Mouse (Mus musculus): ENCODE measurements at regions not wholly inside any gene's neighbourhood (a gene's known extent, or its start where the extent isn't known, plus 50 kb on each side); places are given as distances from the start of the nearest gene placed in this dataset.

DNA sequence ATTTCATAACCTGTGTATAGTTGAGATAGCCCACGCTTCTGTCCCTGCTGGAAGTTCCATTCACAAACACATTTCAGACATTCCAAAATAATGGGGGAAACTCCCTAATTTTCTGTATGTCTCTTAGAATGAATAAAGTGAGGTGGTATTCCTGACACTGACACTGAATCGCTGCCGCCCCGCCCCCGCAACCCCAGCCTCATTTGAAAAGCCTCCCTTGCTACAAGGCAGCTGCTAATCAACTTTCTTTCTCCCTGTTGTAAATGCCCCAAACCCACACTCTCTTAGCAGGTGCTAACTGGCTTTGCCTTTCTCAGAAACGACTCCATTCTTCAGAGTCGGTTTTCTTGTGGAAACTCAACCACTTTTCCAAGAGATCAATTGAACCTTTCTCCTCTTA, 66.4 kb upstream of the Zfp280d start:
- WGBS, result 60% methylated on average over 7 of the region's 7 CpGs
- no peak for ATAC-seq
- no peak overlapping the region for H3K9ac ChIP-seq (replicated peaks; ENCODE audit: low read length)

DNA sequence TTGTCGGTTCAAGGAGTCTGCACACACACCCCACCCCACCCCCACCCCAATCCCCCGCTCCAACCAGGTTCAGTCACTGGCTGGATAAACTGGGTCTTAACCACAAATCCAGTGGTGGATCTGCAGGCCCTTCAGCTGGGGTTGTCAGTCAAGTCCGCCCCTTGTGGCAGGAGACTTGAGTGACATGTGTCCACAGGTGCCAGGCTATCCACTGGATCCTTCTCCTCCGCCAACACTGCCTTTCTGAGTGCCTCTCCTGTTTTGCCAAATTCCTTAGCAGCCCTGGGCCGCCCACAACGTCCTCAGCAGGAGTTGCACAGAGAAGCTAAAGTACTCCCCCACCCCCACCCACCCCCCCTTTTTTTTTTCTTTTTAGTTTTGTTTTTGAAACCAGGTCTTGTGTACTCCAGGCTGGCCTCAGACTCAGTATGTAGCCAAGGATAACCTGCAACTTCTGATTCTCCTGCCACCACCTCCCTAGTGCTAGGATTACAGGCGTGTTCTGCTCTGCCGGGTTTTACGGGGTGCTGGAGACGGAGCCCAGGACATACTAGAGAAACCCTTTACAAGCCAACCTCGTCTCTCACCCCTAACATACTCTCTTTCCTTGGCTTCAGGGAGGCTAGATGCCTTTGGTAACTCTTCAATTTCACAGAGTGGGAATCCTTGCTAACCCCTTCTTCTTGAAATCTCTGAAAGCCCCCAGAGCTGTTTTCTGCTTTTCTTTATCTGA, 57.2 kb upstream of the Zfp280d start:
- no peak for ATAC-seq
- no peak overlapping the region for H3K4me2 ChIP-seq (ENCODE audit: low read depth, low read length)
- WGBS, result 68% methylated on average over 11 of the region's 11 CpGs
- H3K9me3 ChIP-seq (ENCODE audit: low read length), result no peaks in the 10 kb centered on the region; the same call in 1 of the 2 replicates
- no peak overlapping the region for H3K27ac ChIP-seq
- no peak overlapping the region for H3K9ac ChIP-seq (replicated peaks; ENCODE audit: low read length)
- H3K4me3 ChIP-seq (ENCODE audit: low read length), result no peak overlapping the region
- H3K4me1 ChIP-seq (ENCODE audit: insufficient read depth, low read length), result no peaks in the 10 kb centered on the region
- no peak for TF ChIP-seq CTCF (IDR thresholded peaks at IDR 0.05; ENCODE audit: low read depth)
- H3K27me3 ChIP-seq (ENCODE audit: insufficient read depth, low read length), result no peaks in the 10 kb centered on the region
- H3K36me3 ChIP-seq (ENCODE audit: insufficient read depth, low read length), result no peaks in the 10 kb centered on the region
- DNase-seq (ENCODE audit: low spot score), result no peak

More for the DNA sequence above, 66.4 kb upstream of the Zfp280d start:
- H3K27me3 ChIP-seq (ENCODE audit: insufficient read depth, low read length), result no peaks in the 10 kb centered on the region
- no peak for DNase-seq (ENCODE audit: low spot score)
- no peaks in the 10 kb centered on the region for H3K4me1 ChIP-seq (ENCODE audit: insufficient read depth, low read length)
- no peak overlapping the region for H3K4me2 ChIP-seq (ENCODE audit: low read depth, low read length)
- H3K36me3 ChIP-seq (ENCODE audit: insufficient read depth, low read length), result no peaks in the 10 kb centered on the region
- H3K4me3 ChIP-seq (ENCODE audit: low read length), result no peak overlapping the region
- H3K9me3 ChIP-seq (ENCODE audit: low read length), result no peaks in the 10 kb centered on the region; the same call in 1 of the 2 replicates
- no peak for TF ChIP-seq CTCF (IDR thresholded peaks at IDR 0.05; ENCODE audit: low read depth)
- no peak overlapping the region for H3K27ac ChIP-seq

DNA sequence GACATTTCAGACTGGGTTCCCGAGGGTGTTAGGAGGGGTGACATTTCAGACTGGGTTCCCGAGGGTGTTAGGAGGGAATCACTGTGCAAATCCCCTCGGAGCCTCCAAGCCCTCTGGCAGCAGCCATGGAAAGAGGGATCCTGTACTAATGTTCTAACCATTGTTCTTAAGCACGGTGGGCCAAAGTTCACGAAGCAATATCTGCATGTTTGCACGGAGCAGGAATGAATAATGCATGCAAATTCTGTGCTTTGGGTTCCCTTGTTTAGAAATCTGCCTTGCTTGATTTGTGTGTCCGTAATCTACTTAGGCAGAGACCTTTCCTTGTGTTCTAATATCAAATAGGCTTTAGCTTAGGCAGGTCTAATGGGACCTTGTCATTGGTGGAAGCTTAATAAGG, 55.9 kb upstream of the Zfp280d start:
- ATAC-seq, result no peak
- no peak for TF ChIP-seq CTCF (IDR thresholded peaks at IDR 0.05; ENCODE audit: low read depth)

GRCm38 (mm10) chr9:72219892-72220291, 54.8 kb upstream of the Zfp280d start:
- no peak overlapping the region for H3K4me3 ChIP-seq (ENCODE audit: low read length)
- H3K9me3 ChIP-seq (ENCODE audit: low read length), result no peaks in the 10 kb centered on the region
- H3K27me3 ChIP-seq (ENCODE audit: insufficient read depth, low read length), result no peaks in the 10 kb centered on the region
- DNase-seq (ENCODE audit: low spot score) (no peak), ATAC-seq (no peak)
- H3K4me2 ChIP-seq (ENCODE audit: low read depth, low read length), result no peak overlapping the region
- TF ChIP-seq CTCF (IDR thresholded peaks at IDR 0.05; ENCODE audit: low read depth), result no peak
- no peak overlapping the region for H3K27ac ChIP-seq
- no peaks in the 10 kb centered on the region for H3K36me3 ChIP-seq (ENCODE audit: insufficient read depth, low read length)
- H3K4me1 ChIP-seq (ENCODE audit: insufficient read depth, low read length), result no peaks in the 10 kb centered on the region
- 78% methylated on average over 12 of the region's 12 CpGs for WGBS
- H3K9ac ChIP-seq (replicated peaks; ENCODE audit: low read length), result no peak overlapping the region

More for the DNA sequence above, 55.9 kb upstream of the Zfp280d start:
- no peak overlapping the region for H3K4me3 ChIP-seq (ENCODE audit: low read length)
- H3K27me3 ChIP-seq (ENCODE audit: insufficient read depth, low read length), result no peaks in the 10 kb centered on the region
- no peak overlapping the region for H3K4me2 ChIP-seq (ENCODE audit: low read depth, low read length)
- no peaks in the 10 kb centered on the region for H3K36me3 ChIP-seq (ENCODE audit: insufficient read depth, low read length)
- 36% methylated on average over 7 of the region's 7 CpGs for WGBS
- no peak overlapping the region for H3K27ac ChIP-seq
- no peaks in the 10 kb centered on the region for H3K4me1 ChIP-seq (ENCODE audit: insufficient read depth, low read length)
- DNase-seq (ENCODE audit: low spot score), result no peak
- H3K9me3 ChIP-seq (ENCODE audit: low read length), result no peaks in the 10 kb centered on the region
- no peak overlapping the region for H3K9ac ChIP-seq (replicated peaks; ENCODE audit: low read length)

- Histone ChIP-seq H3K9ac (replicated peaks; ENCODE audit: low read length) (no peak overlapping the region), H3K4me1 (ENCODE audit: insufficient read depth, low read length) (no peaks in the 10 kb centered on the region), H3K27me3 (ENCODE audit: insufficient read depth, low read length) (no peaks in the 10 kb centered on the region), H3K4me3 (ENCODE audit: low read length) (no peak overlapping the region), H3K27ac (no peak overlapping the region), H3K4me2 (ENCODE audit: low read depth, low read length) (no peak overlapping the region), H3K9me3 (ENCODE audit: low read length) (no peaks in the 10 kb centered on the region), H3K36me3 (ENCODE audit: insufficient read depth, low read length) (no peaks in the 10 kb centered on the region)
- 82% methylated on average over 5 of the region's 5 CpGs for WGBS
- DNase-seq (ENCODE audit: low spot score) (no peak), ATAC-seq (no peak)
- no peak; the same call in 1 of the 2 replicates for TF ChIP-seq CTCF (IDR thresholded peaks at IDR 0.05; ENCODE audit: low read depth)
Observed at GRCm38 (mm10) chr9:72221333-72221732, 53.3 kb upstream of the Zfp280d start.

Measured in hindbrain, postnatal 0 days (tissue).